Mouse (Mus musculus) forebrain, embryonic 15.5 days (tissue): Measurements from ENCODE around the gene Mrps23. TPM values are rescaled to one million over a fixed set of nuclear protein-coding genes. Genes with fewer than 3 reads are reported as not detected.

Experiments
- ATAC-seq: fragments of 200-750 bp; cut with Nextera tagmentation; replicated peaks from 2 replicates; pipeline ENCODE4 v1.8.0; 2017; ENCODE audit warnings: mild to moderate bottlenecking, moderate TSS enrichment, moderate library complexity
- H3K27ac ChIP-seq: fragments of 300-500 bp; sonication (generic); replicated peaks from 2 replicates; pipeline ENCODE4 v1.5.1; 2015; ENCODE audit warnings: mild to moderate bottlenecking, inconsistent platforms
- H3K27me3 ChIP-seq: fragments of 300-500 bp; sonication (generic); 2 replicates; pipeline ENCODE4 v1.6.1; 2015; ENCODE audit warnings: inconsistent platforms
- H3K36me3 ChIP-seq: fragments of 300-500 bp; sonication (generic); 2 replicates; pipeline ENCODE4 v1.6.1; 2015; ENCODE audit warnings: mild to moderate bottlenecking, inconsistent platforms
- H3K4me1 ChIP-seq: fragments of 300-500 bp; sonication (generic); 2 replicates; pipeline ENCODE4 v1.6.1; 2015; ENCODE audit warnings: inconsistent platforms
- H3K4me2 ChIP-seq: fragments of 300-500 bp; sonication (generic); replicated peaks from 2 replicates; pipeline ENCODE4 v1.6.1; 2015; ENCODE audit warnings: mild to moderate bottlenecking, inconsistent platforms
- H3K4me3 ChIP-seq: fragments of 300-500 bp; sonication (generic); 2 replicates; pipeline ENCODE4 v1.5.1; 2015; ENCODE audit warnings: mild to moderate bottlenecking, inconsistent platforms
- H3K9ac ChIP-seq: fragments of 300-500 bp; sonication (generic); replicated peaks from 2 replicates; pipeline ENCODE4 v1.6.1; 2015; ENCODE audit warnings: mild to moderate bottlenecking, inconsistent platforms
- H3K9me3 ChIP-seq: fragments of 300-500 bp; sonication (generic); 2 replicates; pipeline ENCODE4 v1.6.1; 2016; ENCODE audit warnings: inconsistent platforms
- WGBS: fragments of 180-500 bp; shearing (Covaris S2); methylation state at CpG from one replicate; pipeline ENCODE4 v1.1.7; 2015; ENCODE audit warnings: mixed read lengths; 5-methylcytosine and 5-hydroxymethylcytosine counted together
- polyA plus RNA-seq: library from polyadenylated mRNA; unstranded; fragments of >200 nt; fragmentation: Nextera tagmentation; extraction: Ambion mirVana; gene quantifications from 2 replicates; pipeline ENCODE4 v1.2.1, GENCODE M21; 2015

Gene Mrps23
- polyA plus RNA-seq, 1 experiment from 2014 or later = 68.1 TPM

DNA sequence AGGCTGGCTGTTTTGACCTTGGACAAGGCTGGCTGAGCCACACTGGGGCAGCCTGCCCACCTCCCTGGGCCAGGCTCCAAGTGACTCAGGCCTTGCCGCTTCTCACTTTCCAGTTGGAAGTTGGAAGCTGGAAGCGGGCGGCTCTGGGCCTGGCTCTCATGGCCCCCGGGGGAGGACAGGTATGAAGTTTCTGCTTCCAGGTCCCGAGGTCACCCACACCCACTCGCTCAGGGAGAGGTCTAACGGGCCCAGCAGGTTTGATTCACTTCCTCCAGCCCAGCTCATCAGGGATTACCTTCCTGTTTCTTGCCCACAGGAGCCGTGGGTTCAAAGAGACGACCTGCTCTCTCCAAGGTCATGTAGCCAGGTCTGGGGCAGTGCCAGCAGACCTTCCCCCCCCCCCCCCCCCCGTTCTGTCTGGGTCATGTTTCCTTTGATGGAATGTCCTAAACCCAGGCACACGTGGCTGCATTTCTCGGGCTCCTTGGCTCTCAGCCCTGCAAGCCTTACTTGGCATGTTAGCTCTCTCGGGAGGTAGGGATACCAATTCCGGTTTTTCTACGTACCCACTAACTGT, 39.3 kb upstream of the Mrps23 start:
- H3K9ac ChIP-seq = no peak overlapping the region
- 50% methylated on average over 15 of the region's 15 CpGs for WGBS

GRCm38 (mm10) chr11:88165683-88166364, 38.4 kb upstream of the Mrps23 start:
- Histone ChIP-seq H3K4me1 (peaks cover 31% of the 10 kb centered on the region), H3K4me3 (no peak overlapping the region), H3K4me2 (no peak overlapping the region), H3K9me3 (no peaks in the 10 kb centered on the region), H3K27ac (no peak overlapping the region), H3K27me3 (no peaks in the 10 kb centered on the region), H3K9ac (no peak overlapping the region), H3K36me3 (no peaks in the 10 kb centered on the region)
- no peak for ATAC-seq
- 74% methylated on average over 10 of the region's 10 CpGs for WGBS

More for the DNA sequence above, 39.3 kb upstream of the Mrps23 start:
- H3K36me3 ChIP-seq = no peaks in the 10 kb centered on the region
- no peak overlapping the region for H3K4me2 ChIP-seq
- H3K27me3 ChIP-seq = no peaks in the 10 kb centered on the region
- H3K9me3 ChIP-seq = no peaks in the 10 kb centered on the region
- ATAC-seq = no peak
- H3K27ac ChIP-seq = no peak overlapping the region
- no peak overlapping the region for H3K4me3 ChIP-seq
- H3K4me1 ChIP-seq = peaks cover 38% of the 10 kb centered on the region

- ATAC-seq = no peak
- WGBS = 91% methylated on average over 7 of the region's 7 CpGs
- Histone ChIP-seq H3K27me3 (no peaks in the 10 kb centered on the region), H3K4me3 (no peak overlapping the region), H3K27ac (no peak overlapping the region), H3K9ac (no peak overlapping the region), H3K9me3 (no peaks in the 10 kb centered on the region), H3K36me3 (no peaks in the 10 kb centered on the region), H3K4me2 (no peak overlapping the region), H3K4me1 (peaks cover 26% of the 10 kb centered on the region)
Observed at GRCm38 (mm10) chr11:88166471-88166870, 37.7 kb upstream of the Mrps23 start.

GRCm38 (mm10) chr11:88168611-88169010, 35.6 kb upstream of the Mrps23 start:
- Histone ChIP-seq H3K4me1 (peaks cover 26% of the 10 kb centered on the region), H3K36me3 (no peaks in the 10 kb centered on the region), H3K4me2 (no peak overlapping the region), H3K4me3 (no peak overlapping the region), H3K27me3 (no peaks in the 10 kb centered on the region), H3K27ac (no peak overlapping the region), H3K9me3 (no peaks in the 10 kb centered on the region), H3K9ac (no peak overlapping the region)
- ATAC-seq = no peak
- 9% methylated on average over 3 of the region's 3 CpGs for WGBS

DNA sequence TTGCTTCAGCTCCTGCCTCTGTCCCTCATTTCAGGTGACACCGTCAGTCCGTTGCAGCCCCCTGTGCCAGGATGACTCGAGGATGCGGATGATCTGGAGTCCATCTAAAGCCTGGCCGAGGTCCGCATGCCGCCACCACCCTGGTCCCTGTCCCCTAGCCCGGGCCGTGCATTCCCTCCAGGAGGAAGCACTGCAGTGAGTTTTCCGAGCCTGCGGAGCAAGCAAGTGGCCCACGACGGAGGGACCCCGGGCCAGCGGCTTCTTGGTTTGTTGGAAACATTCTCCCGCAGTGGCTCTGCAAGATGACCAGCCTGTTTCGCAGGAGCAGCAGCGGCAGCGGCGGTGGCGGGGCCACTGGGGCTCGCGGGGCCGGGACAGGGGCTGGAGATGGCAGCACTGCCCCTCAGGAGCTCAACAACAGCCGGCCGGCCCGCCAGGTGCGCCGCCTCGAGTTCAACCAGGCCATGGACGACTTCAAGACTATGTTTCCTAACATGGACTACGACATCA, 34.6 kb upstream of the Mrps23 start:
- no peak overlapping the region for H3K27ac ChIP-seq
- no peaks in the 10 kb centered on the region for H3K9me3 ChIP-seq
- ATAC-seq = no peak
- no peaks in the 10 kb centered on the region for H3K36me3 ChIP-seq
- no peak overlapping the region for H3K9ac ChIP-seq
- H3K4me2 ChIP-seq = no peak overlapping the region
- no peaks in the 10 kb centered on the region for H3K27me3 ChIP-seq
- 31% methylated on average over 32 of the region's 32 CpGs for WGBS
- peaks cover 24% of the 10 kb centered on the region for H3K4me1 ChIP-seq
- H3K4me3 ChIP-seq = no peak overlapping the region

- no peak for ATAC-seq
- Histone ChIP-seq H3K9me3 (no peaks in the 10 kb centered on the region), H3K4me2 (no peak overlapping the region), H3K36me3 (no peaks in the 10 kb centered on the region), H3K9ac (no peak overlapping the region), H3K4me3 (no peak overlapping the region), H3K4me1 (peaks cover 17% of the 10 kb centered on the region), H3K27ac (no peak overlapping the region), H3K27me3 (no peaks in the 10 kb centered on the region)
- whole genome bisulfite sequencing = 44% methylated on average over 3 of the region's 3 CpGs
Observed at GRCm38 (mm10) chr11:88170606-88171005, 33.6 kb upstream of the Mrps23 start.

DNA sequence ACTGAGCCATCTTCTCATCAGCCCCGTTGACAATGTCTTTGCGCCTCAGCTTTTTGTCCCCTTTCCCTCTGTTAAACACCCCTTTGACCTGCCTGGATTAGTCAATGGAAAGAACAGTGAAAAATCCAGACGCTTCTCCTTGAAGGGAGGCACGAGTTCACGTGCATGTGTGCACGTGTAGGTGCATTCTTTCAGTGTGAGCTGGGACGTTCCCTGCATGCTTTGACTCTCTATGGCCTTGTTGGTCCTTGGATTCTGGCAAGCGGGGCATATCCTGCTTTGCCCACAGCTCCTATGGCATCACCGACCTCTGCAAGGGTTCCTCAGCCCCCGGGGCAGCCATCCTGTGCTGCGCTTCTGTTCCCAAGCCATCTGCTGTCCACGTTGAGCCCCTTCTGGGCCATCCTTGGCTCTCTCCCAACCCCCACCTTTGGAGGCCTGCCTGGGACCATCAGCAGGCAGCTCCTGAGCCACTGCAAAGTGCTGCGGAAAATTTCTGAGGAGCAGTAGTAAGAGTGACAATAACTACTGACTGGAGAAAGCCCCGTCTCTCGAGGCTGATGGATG, 32.2 kb upstream of the Mrps23 start:
- no peak overlapping the region for H3K4me3 ChIP-seq
- no peaks in the 10 kb centered on the region for H3K27me3 ChIP-seq
- H3K9ac ChIP-seq = no peak overlapping the region
- 75% methylated on average over 15 of the region's 15 CpGs for WGBS
- no peaks in the 10 kb centered on the region; the same call in 1 of the 2 replicates for H3K36me3 ChIP-seq
- no peak for ATAC-seq
- peaks cover 11% of the 10 kb centered on the region for H3K4me1 ChIP-seq
- H3K27ac ChIP-seq = no peak overlapping the region
- H3K9me3 ChIP-seq = no peaks in the 10 kb centered on the region
- no peak overlapping the region for H3K4me2 ChIP-seq

GRCm38 (mm10) chr11:88172601-88173325, 31.4 kb upstream of the Mrps23 start:
- H3K9ac ChIP-seq = no peak overlapping the region
- peaks cover 11% of the 10 kb centered on the region for H3K4me1 ChIP-seq
- 44% methylated on average over 10 of the region's 10 CpGs for whole genome bisulfite sequencing
- peaks cover 7% of the 10 kb centered on the region; the same call in 1 of the 2 replicates for H3K36me3 ChIP-seq
- no peaks in the 10 kb centered on the region for H3K27me3 ChIP-seq
- ATAC-seq = no peak; the same call in 1 of the 2 replicates
- H3K9me3 ChIP-seq = no peaks in the 10 kb centered on the region
- H3K4me3 ChIP-seq = no peak overlapping the region
- H3K4me2 ChIP-seq = no peak overlapping the region
- H3K27ac ChIP-seq = no peak overlapping the region

DNA sequence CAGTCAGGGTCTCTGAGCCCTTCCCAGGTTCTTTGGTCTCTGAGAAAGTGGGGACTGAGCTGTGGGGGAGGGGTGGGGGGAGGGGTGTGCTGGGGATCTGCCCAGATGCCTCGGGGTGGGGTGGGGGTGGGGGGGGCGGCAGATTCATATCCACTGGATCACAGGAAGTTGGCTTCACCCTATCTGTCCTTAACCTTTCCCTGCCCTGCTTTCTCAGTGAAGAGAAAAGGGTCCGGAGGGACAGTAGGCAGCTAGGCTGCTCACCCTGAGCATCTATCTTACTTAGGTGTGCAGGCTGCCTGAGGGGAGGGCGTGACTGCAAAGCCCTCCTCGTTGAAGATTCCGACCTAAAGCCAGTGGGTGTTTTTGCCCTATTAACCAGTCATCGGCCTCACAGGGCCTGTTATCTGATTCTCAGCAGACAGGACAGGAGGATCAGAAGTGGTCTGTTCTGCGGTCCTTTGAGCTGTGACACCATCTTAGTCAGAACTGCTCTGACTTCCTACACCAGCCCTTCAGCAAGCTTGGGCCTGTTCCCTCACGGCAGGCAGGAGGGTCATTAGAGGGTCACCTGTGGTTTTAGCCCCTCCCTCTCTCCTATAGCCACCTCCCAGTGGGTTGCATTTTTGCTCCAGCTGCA, 30.7 kb upstream of the Mrps23 start:
- Histone ChIP-seq H3K27me3 (no peaks in the 10 kb centered on the region), H3K4me3 (no peak overlapping the region), H3K27ac (no peak overlapping the region), H3K4me1 (peaks cover 10% of the 10 kb centered on the region), H3K9ac (no peak overlapping the region), H3K36me3 (peaks cover 9% of the 10 kb centered on the region; the same call in 1 of the 2 replicates), H3K4me2 (no peak overlapping the region), H3K9me3 (no peaks in the 10 kb centered on the region)
- 38% methylated on average over 9 of the region's 9 CpGs for WGBS
- ATAC-seq = no peak

GRCm38 (mm10) chr11:88180467-88180958, 23.7 kb upstream of the Mrps23 start:
- Histone ChIP-seq H3K36me3 (peaks cover 21% of the 10 kb centered on the region), H3K27ac (peak overlapping the region; percentile 78), H3K9me3 (no peaks in the 10 kb centered on the region), H3K27me3 (no peaks in the 10 kb centered on the region), H3K4me3 (no peak overlapping the region), H3K9ac (no peak overlapping the region; the same call in 1 of the 2 replicates), H3K4me2 (peak overlapping the region; percentile 1; the same call in 1 of the 2 replicates), H3K4me1 (peaks cover 24% of the 10 kb centered on the region)
- peak; percentile 30 for ATAC-seq
- WGBS = 10% methylated on average over 6 of the region's 6 CpGs

DNA sequence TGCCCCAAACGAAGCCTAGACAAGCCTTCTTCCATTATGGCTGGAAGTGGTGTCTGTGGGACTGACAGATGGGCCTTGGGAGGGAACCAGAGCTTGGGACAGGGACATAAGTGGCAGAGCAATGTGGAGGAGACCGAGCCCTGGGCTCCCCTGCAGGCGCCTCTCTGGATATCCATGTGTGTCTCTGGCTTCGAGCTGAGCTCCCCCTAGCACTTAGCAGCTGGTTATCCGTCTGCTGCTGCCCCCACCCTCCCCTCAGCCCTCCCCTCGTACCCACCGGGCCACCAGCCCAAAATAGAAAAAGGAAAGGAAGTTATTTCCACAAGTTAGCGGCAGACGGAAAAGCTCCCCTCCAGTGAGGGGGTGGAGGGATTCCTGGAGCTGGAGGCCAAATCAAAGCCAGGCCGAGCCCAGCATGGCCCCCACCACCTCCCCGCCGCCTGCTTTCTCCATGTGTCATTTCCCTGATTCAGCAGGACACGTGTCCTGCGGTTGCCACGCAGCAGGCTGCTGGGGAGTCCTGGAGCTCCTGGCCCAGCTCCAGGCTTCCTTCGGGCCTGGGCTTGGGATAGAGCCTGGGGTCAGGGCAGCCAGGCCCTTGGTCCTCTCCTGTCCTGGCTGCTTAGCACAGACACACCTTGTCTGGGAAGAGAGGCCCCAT, 23.1 kb upstream of the Mrps23 start:
- Histone ChIP-seq H3K27me3 (no peaks in the 10 kb centered on the region), H3K9ac (no peak overlapping the region; the same call in 1 of the 2 replicates), H3K4me1 (peaks cover 24% of the 10 kb centered on the region), H3K36me3 (peaks cover 21% of the 10 kb centered on the region), H3K4me2 (0 out of 2 replicates have a peak overlapping the region, but pooled peaks have one; percentile 10), H3K27ac (peak overlapping the region; percentile 78), H3K4me3 (no peak overlapping the region), H3K9me3 (no peaks in the 10 kb centered on the region)
- 5% methylated on average over 16 of the region's 16 CpGs for WGBS
- ATAC-seq = peak; percentile 86
